In genomic region chr13:23536076-23536822, GRCm38 (mm10) we compare ENCODE assay signal across 8 mouse cellular contexts. TPM values are rescaled to one million over a fixed set of nuclear protein-coding genes. Genes with fewer than 3 reads are reported as not detected.
DNase-seq lines count a peak whose midpoint lies in the region; ATAC-seq lines count a peak whose summit lies in the region.

No protein-coding gene starts in this region.

- peak overlapping the region; percentile 51; the same call in 1 of the 2 replicates for H3K27ac ChIP-seq in heart, embryonic 12.5 days (ENCODE audit: poor library complexity, severe bottlenecking)
- no peak overlapping the region for H3K27ac ChIP-seq in hindbrain, embryonic 13.5 days
- no peak overlapping the region for H3K27ac ChIP-seq in midbrain, embryonic 14.5 days (replicated peaks; ENCODE audit: low read depth, low read length)

- H3K4me3 ChIP-seq in heart, embryonic 12.5 days, result peak overlapping the region; percentile 43
- H3K4me3 ChIP-seq in hindbrain, embryonic 13.5 days, result peak overlapping the region; percentile 51
- H3K4me3 ChIP-seq in midbrain, embryonic 14.5 days (replicated peaks; ENCODE audit: low read depth, low read length), result peak overlapping the region; percentile 45

- H3K27me3 ChIP-seq in heart, embryonic 12.5 days (replicated peaks), result no peaks in the 10 kb centered on the region
- H3K27me3 ChIP-seq in hindbrain, embryonic 13.5 days, result no peaks in the 10 kb centered on the region
- H3K27me3 ChIP-seq in midbrain, embryonic 14.5 days (ENCODE audit: control insufficient read depth, insufficient read depth, low read length), result no peaks in the 10 kb centered on the region

- H3K4me1 ChIP-seq in heart, embryonic 12.5 days (replicated peaks), result peaks cover 24% of the 10 kb centered on the region
- H3K4me1 ChIP-seq in hindbrain, embryonic 13.5 days (replicated peaks), result peaks cover 39% of the 10 kb centered on the region
- H3K4me1 ChIP-seq in midbrain, embryonic 14.5 days (ENCODE audit: control insufficient read depth, insufficient read depth, low read length), result peaks cover 33% of the 10 kb centered on the region

- peak overlapping the region; percentile 68 for H3K4me2 ChIP-seq in heart, embryonic 12.5 days
- peak overlapping the region; percentile 74 for H3K4me2 ChIP-seq in hindbrain, embryonic 13.5 days
- H3K4me2 ChIP-seq in midbrain, embryonic 14.5 days (ENCODE audit: low read length), result peak overlapping the region; percentile 79

- DNase-seq in heart, adult 18-20 months, result no peak
- DNase-seq in R1 (ENCODE audit: low read depth, low spot score), result peak; percentile 72
- DNase-seq in midbrain, embryonic 14.5 days, result no peak
- DNase-seq in urinary bladder, postnatal 10 days (ENCODE audit: low spot score), result no peak
- DNase-seq in right cerebral cortex, postnatal 25 days, result no peak

- peak overlapping the region; percentile 70 for H3K9ac ChIP-seq in heart, embryonic 12.5 days
- H3K9ac ChIP-seq in hindbrain, embryonic 13.5 days, result peak overlapping the region; percentile 43; the same call in 1 of the 2 replicates
- no peak overlapping the region for H3K9ac ChIP-seq in midbrain, embryonic 14.5 days (replicated peaks; ENCODE audit: low read length)

- WGBS in heart, embryonic 12.5 days, result 25% methylated on average over 7 of the region's 7 CpGs
- WGBS in hindbrain, embryonic 13.5 days, result 23% methylated on average over 7 of the region's 7 CpGs
- 18% methylated on average over 7 of the region's 7 CpGs for WGBS in midbrain, embryonic 14.5 days

- ATAC-seq in heart, embryonic 12.5 days (ENCODE audit: insufficient number of reproducible peaks, low FRiP score), result no peak
- ATAC-seq in hindbrain, embryonic 13.5 days (ENCODE audit: low FRiP score), result no peak
- ATAC-seq in midbrain, embryonic 14.5 days (ENCODE audit: low FRiP score, low TSS enrichment), result no peak
- ATAC-seq in erythroid progenitor cell, adult 5-6 weeks (replicated peaks; ENCODE audit: low FRiP score, poor library complexity, severe bottlenecking), result no peak

- H3K9me3 ChIP-seq in heart, embryonic 12.5 days (replicated peaks), result no peaks in the 10 kb centered on the region
- H3K9me3 ChIP-seq in hindbrain, embryonic 13.5 days, result no peaks in the 10 kb centered on the region
- no peaks in the 10 kb centered on the region for H3K9me3 ChIP-seq in midbrain, embryonic 14.5 days (ENCODE audit: control insufficient read depth, low read length)

- H3K36me3 ChIP-seq in heart, embryonic 12.5 days, result no peaks in the 10 kb centered on the region
- no peaks in the 10 kb centered on the region for H3K36me3 ChIP-seq in hindbrain, embryonic 13.5 days
- H3K36me3 ChIP-seq in midbrain, embryonic 14.5 days (ENCODE audit: control insufficient read depth, insufficient read depth, low read length), result no peaks in the 10 kb centered on the region

RNA-seq across cellular contexts. Expression of gene Hist1h3g, which starts 1.0 kb away (rescaled TPM):
- 3.9 and 4.0 TPM in 2 replicates for polyA plus RNA-seq in heart, embryonic 12.5 days (2016; fragmentation: Nextera tagmentation; extraction: Ambion mirVana)
- 1 to 10 TPM; 3.1 TPM for total RNA-seq in heart, adult 18-20 months (2021)
- polyA plus RNA-seq in hindbrain, embryonic 13.5 days (2015; fragmentation: Nextera tagmentation; extraction: Ambion mirVana), result 1.8 and 3.0 TPM in 2 replicates
- 0.77 and 1.4 TPM in 2 replicates for polyA plus RNA-seq in midbrain, embryonic 14.5 days (2014; fragmentation: Nextera tagmentation; extraction: Ambion mirVana)
- total RNA-seq in erythroid progenitor cell, adult 5-6 weeks (2015; ENCODE audit: low replicate concordance), result 573 TPM in 2 replicates
- total RNA-seq in erythroid progenitor cell, adult 5-6 weeks (2017; ENCODE audit: low replicate concordance), result 250 and 889 TPM in 2 replicates

RNA-seq across cellular contexts. Expression of gene Hist1h2af, which starts 2.5 kb away (rescaled TPM):
- polyA plus RNA-seq in heart, embryonic 12.5 days (2016; fragmentation: Nextera tagmentation; extraction: Ambion mirVana), result 2.7 and 7.0 TPM in 2 replicates
- 10 to 100 TPM in 1 of 2 experiments, 1 to 10 TPM in 1; 6.3 to 16.6 TPM for total RNA-seq in heart, adult 18-20 months (2021)
- polyA plus RNA-seq in hindbrain, embryonic 13.5 days (2015; fragmentation: Nextera tagmentation; extraction: Ambion mirVana), result 2.4 TPM in 1 of 2 replicates, not detected in the other
- polyA plus RNA-seq in midbrain, embryonic 14.5 days (2014; fragmentation: Nextera tagmentation; extraction: Ambion mirVana), result 3.4 and 4.6 TPM in 2 replicates
- 180 and 320 TPM in 2 replicates for total RNA-seq in erythroid progenitor cell, adult 5-6 weeks (2015; ENCODE audit: low replicate concordance)
- 7,936 and 7,993 TPM in 2 replicates for total RNA-seq in erythroid progenitor cell, adult 5-6 weeks (2017; ENCODE audit: low replicate concordance)

RNA-seq across cellular contexts. Expression of gene Hist1h4h, which starts 5.4 kb away (rescaled TPM):
- polyA plus RNA-seq in heart, embryonic 12.5 days (2016; fragmentation: Nextera tagmentation; extraction: Ambion mirVana), result 4.4 and 5.2 TPM in 2 replicates
- 100 to 1,000 TPM; 225 to 244 TPM for total RNA-seq in heart, adult 18-20 months (2021)
- 4.2 and 5.7 TPM in 2 replicates for polyA plus RNA-seq in hindbrain, embryonic 13.5 days (2015; fragmentation: Nextera tagmentation; extraction: Ambion mirVana)
- polyA plus RNA-seq in midbrain, embryonic 14.5 days (2014; fragmentation: Nextera tagmentation; extraction: Ambion mirVana), result 4.1 and 6.4 TPM in 2 replicates
- 323 and 492 TPM in 2 replicates for total RNA-seq in erythroid progenitor cell, adult 5-6 weeks (2015; ENCODE audit: low replicate concordance)
- 3,110 and 3,215 TPM in 2 replicates for total RNA-seq in erythroid progenitor cell, adult 5-6 weeks (2017; ENCODE audit: low replicate concordance)

RNA-seq across cellular contexts. Expression of gene Hist1h2bh, which starts 6.9 kb away (rescaled TPM):
- polyA plus RNA-seq in heart, embryonic 12.5 days (2016; fragmentation: Nextera tagmentation; extraction: Ambion mirVana), result 0.26 and 0.28 TPM in 2 replicates
- 1 to 10 TPM; 1.1 to 1.5 TPM for total RNA-seq in heart, adult 18-20 months (2021)
- 0.29 TPM in 1 of 2 replicates, not detected in the other for polyA plus RNA-seq in hindbrain, embryonic 13.5 days (2015; fragmentation: Nextera tagmentation; extraction: Ambion mirVana)
- polyA plus RNA-seq in midbrain, embryonic 14.5 days (2014; fragmentation: Nextera tagmentation; extraction: Ambion mirVana), result 0.13 and 0.30 TPM in 2 replicates
- 90.1 and 113 TPM in 2 replicates for total RNA-seq in erythroid progenitor cell, adult 5-6 weeks (2015; ENCODE audit: low replicate concordance)
- total RNA-seq in erythroid progenitor cell, adult 5-6 weeks (2017; ENCODE audit: low replicate concordance), result 325 and 367 TPM in 2 replicates

RNA-seq across cellular contexts. Expression of gene Hist1h3f, which starts 7.6 kb away (rescaled TPM):
- polyA plus RNA-seq in heart, embryonic 12.5 days (2016; fragmentation: Nextera tagmentation; extraction: Ambion mirVana), result 0.32 and 0.36 TPM in 2 replicates
- total RNA-seq in heart, adult 18-20 months (2021), result 1 to 10 TPM; 4.9 to 6.3 TPM
- polyA plus RNA-seq in hindbrain, embryonic 13.5 days (2015; fragmentation: Nextera tagmentation; extraction: Ambion mirVana), result 0.38 TPM in 1 of 2 replicates, not detected in the other
- 0.32 and 0.47 TPM in 2 replicates for polyA plus RNA-seq in midbrain, embryonic 14.5 days (2014; fragmentation: Nextera tagmentation; extraction: Ambion mirVana)
- total RNA-seq in erythroid progenitor cell, adult 5-6 weeks (2015; ENCODE audit: low replicate concordance), result 145 and 158 TPM in 2 replicates
- 262 and 310 TPM in 2 replicates for total RNA-seq in erythroid progenitor cell, adult 5-6 weeks (2017; ENCODE audit: low replicate concordance)
